Comparison of ENCODE assay signal across 10 mouse cellular contexts in the genomic region with DNA sequence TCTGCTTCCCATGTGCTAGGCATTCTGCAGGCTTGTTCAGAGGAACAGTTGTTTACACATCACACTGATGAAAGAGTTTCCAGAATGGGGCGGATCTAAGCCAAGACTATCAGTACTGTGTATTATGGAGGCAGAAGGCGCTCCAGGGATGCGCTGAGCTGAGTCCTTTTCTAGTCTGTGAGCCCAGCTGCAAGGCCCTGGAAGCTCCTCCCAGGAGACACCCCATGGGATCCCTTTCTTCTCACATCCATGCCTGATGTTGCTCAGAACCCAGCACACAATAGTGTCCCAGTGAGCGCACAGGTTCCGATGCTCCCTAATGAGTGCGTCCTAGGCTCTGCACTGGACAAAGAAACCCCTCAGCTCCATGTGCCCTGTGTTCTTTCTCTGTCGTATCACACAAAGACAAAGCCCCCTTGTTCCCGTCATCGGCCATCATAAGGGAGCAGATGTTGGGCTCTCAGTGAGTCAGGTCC.
DNase-seq lines count a peak whose midpoint lies in the region; ATAC-seq and TF ChIP-seq lines count a peak whose summit lies in the region.
"Had no signal": no experiment of that assay in that cellular context is flagged by ENCODE, and none has a peak within 500 bp of the region (broad histone marks: within the 10 kb centered on the region; RNA-seq: fewer than 3 reads in every experiment).

No protein-coding gene starts in this region.

- H3K27ac ChIP-seq in heart, embryonic 10.5 days: no peak overlapping the region
- H3K27ac ChIP-seq in embryonic facial prominence, embryonic 14.5 days (replicated peaks; ENCODE audit: low read depth, low read length): no peak overlapping the region; the same call in 1 of the 2 replicates
- peak overlapping the region; percentile 52 for H3K27ac ChIP-seq in neural tube, embryonic 13.5 days (replicated peaks)
- H3K27ac ChIP-seq in cerebellum, adult 2 months (ENCODE audit: insufficient read depth, low read length): no peak overlapping the region
- H3K27ac ChIP-seq in heart, adult 2 months: no peak overlapping the region
- H3K27ac ChIP-seq in kidney, adult 2 months (ENCODE audit: insufficient read depth, low read depth, low read length): no peak overlapping the region

- peak; percentile 92 for DNase-seq in heart, adult 11 months
- no peak for DNase-seq in heart, embryonic 10.5 days (ENCODE audit: low spot score)
- peak; percentile 71 for DNase-seq in embryonic facial prominence, embryonic 14.5 days (ENCODE audit: low spot score)
- DNase-seq in layer of hippocampus, adult 9-10 months (ENCODE audit: low spot score): peak; percentile 43
- DNase-seq in cerebellum, adult 2 months: no peak
- no peak for DNase-seq in heart, adult 2 months
- DNase-seq in kidney, adult 2 months: no peak

- H3K4me3 ChIP-seq in heart, embryonic 10.5 days: no peak overlapping the region
- H3K4me3 ChIP-seq in embryonic facial prominence, embryonic 14.5 days (ENCODE audit: low read depth, low read length): no peak overlapping the region
- H3K4me3 ChIP-seq in neural tube, embryonic 13.5 days: no peak overlapping the region
- no peak overlapping the region for H3K4me3 ChIP-seq in cerebellum, adult 2 months (replicated peaks; ENCODE audit: insufficient read depth, low read depth, low read length)
- no peak overlapping the region for H3K4me3 ChIP-seq in heart, adult 2 months
- H3K4me3 ChIP-seq in kidney, adult 2 months (ENCODE audit: insufficient read depth, low read depth, low read length): no peak overlapping the region
- H3K4me3 ChIP-seq: erythroblast, embryonic 14.5 days; myocyte had no signal

- ATAC-seq in embryonic facial prominence, embryonic 14.5 days (ENCODE audit: low read depth): peak; percentile 82; the same call in 1 of the 2 replicates
- peak; percentile 44 for ATAC-seq in neural tube, embryonic 13.5 days (ENCODE audit: low read depth)

- WGBS in heart, embryonic 10.5 days: 59% methylated on average over 9 of the region's 9 CpGs
- 60% methylated on average over 9 of the region's 9 CpGs for WGBS in embryonic facial prominence, embryonic 14.5 days
- 33% methylated on average over 9 of the region's 9 CpGs for whole genome bisulfite sequencing in neural tube, embryonic 13.5 days
- WGBS in cerebellum, adult 2 months: 55% methylated on average over 9 of the region's 9 CpGs
- 77% methylated on average over 9 of the region's 9 CpGs for WGBS in heart, adult 2 months
- 93% methylated on average over 9 of the region's 9 CpGs for WGBS in kidney, adult 2 months

- H3K9me3 ChIP-seq in heart, embryonic 10.5 days: no peaks in the 10 kb centered on the region
- no peaks in the 10 kb centered on the region for H3K9me3 ChIP-seq in embryonic facial prominence, embryonic 14.5 days (ENCODE audit: control insufficient read depth, low read length)
- H3K9me3 ChIP-seq in neural tube, embryonic 13.5 days: no peaks in the 10 kb centered on the region

- no peaks in the 10 kb centered on the region for H3K27me3 ChIP-seq in heart, embryonic 10.5 days (ENCODE audit: insufficient read depth, poor library complexity, severe bottlenecking)
- no peaks in the 10 kb centered on the region for H3K27me3 ChIP-seq in embryonic facial prominence, embryonic 14.5 days (replicated peaks; ENCODE audit: control insufficient read depth, insufficient read depth, low read length)
- H3K27me3 ChIP-seq in neural tube, embryonic 13.5 days: no peaks in the 10 kb centered on the region
- no peaks in the 10 kb centered on the region for H3K27me3 ChIP-seq in cerebellum, adult 2 months (ENCODE audit: control insufficient read depth, insufficient read depth, low read length)
- H3K27me3 ChIP-seq in heart, adult 2 months (ENCODE audit: control insufficient read depth, insufficient read depth, low read length): no peaks in the 10 kb centered on the region
- H3K27me3 ChIP-seq in kidney, adult 2 months (replicated peaks; ENCODE audit: control insufficient read depth, insufficient read depth, low read length): no peaks in the 10 kb centered on the region; the same call in 1 of the 2 replicates

- H3K36me3 ChIP-seq in heart, embryonic 10.5 days: peaks cover 31% of the 10 kb centered on the region
- H3K36me3 ChIP-seq in embryonic facial prominence, embryonic 14.5 days (ENCODE audit: control insufficient read depth, insufficient read depth, low read length): peaks cover 42% of the 10 kb centered on the region
- peaks cover 39% of the 10 kb centered on the region for H3K36me3 ChIP-seq in neural tube, embryonic 13.5 days
- H3K36me3 ChIP-seq in heart, adult 2 months (ENCODE audit: control insufficient read depth, insufficient read depth, low read length): no peaks in the 10 kb centered on the region
- no peaks in the 10 kb centered on the region for H3K36me3 ChIP-seq in kidney, adult 2 months (ENCODE audit: control insufficient read depth, insufficient read depth, low read length)

- H3K4me1 ChIP-seq in heart, embryonic 10.5 days: peaks cover 13% of the 10 kb centered on the region; the same call in 1 of the 2 replicates
- H3K4me1 ChIP-seq in embryonic facial prominence, embryonic 14.5 days (ENCODE audit: control insufficient read depth, insufficient read depth, low read length): no peaks in the 10 kb centered on the region
- H3K4me1 ChIP-seq in neural tube, embryonic 13.5 days (replicated peaks): peaks cover 18% of the 10 kb centered on the region
- H3K4me1 ChIP-seq in cerebellum, adult 2 months (ENCODE audit: control insufficient read depth, insufficient read depth, low read length): no peaks in the 10 kb centered on the region
- H3K4me1 ChIP-seq in heart, adult 2 months (ENCODE audit: control insufficient read depth, insufficient read depth, low read length): no peaks in the 10 kb centered on the region; the same call in none of the 2 replicates
- H3K4me1 ChIP-seq in kidney, adult 2 months (ENCODE audit: control insufficient read depth, insufficient read depth, low read length): peaks cover 4% of the 10 kb centered on the region; the same call in 1 of the 2 replicates

- no peak for TF ChIP-seq EP300 in heart, adult 2 months (IDR thresholded peaks at IDR 0.05; ENCODE audit: insufficient read depth, low read depth, low read length)

- TF ChIP-seq CTCF in cerebellum, adult 2 months (IDR thresholded peaks at IDR 0.05; ENCODE audit: borderline replicate concordance, insufficient read depth, low read depth, low read length): no peak
- no peak for TF ChIP-seq CTCF in heart, adult 2 months (IDR thresholded peaks at IDR 0.05)
- TF ChIP-seq CTCF in kidney, adult 2 months (conservative IDR thresholded peaks at IDR 0.05; ENCODE audit: insufficient read depth, insufficient read length, low read depth, low read length): no peak

- H3K9ac ChIP-seq in embryonic facial prominence, embryonic 14.5 days (ENCODE audit: low read depth, low read length): no peak overlapping the region
- no peak overlapping the region for H3K9ac ChIP-seq in neural tube, embryonic 13.5 days
- no peak overlapping the region for H3K9ac ChIP-seq in heart, adult 2 months (ENCODE audit: low read depth, low read length)

- intact Hi-C loops in heart, adult 2 months (cut with DNase I): no loop called here

- no peak overlapping the region for H3K4me2 ChIP-seq in embryonic facial prominence, embryonic 14.5 days (ENCODE audit: low read depth, low read length)
- H3K4me2 ChIP-seq in neural tube, embryonic 13.5 days: no peak overlapping the region

- no peaks in the 10 kb centered on the region for H3K79me2 ChIP-seq in heart, adult 2 months (replicated peaks; ENCODE audit: control insufficient read depth, insufficient read depth, low read length)

- TF ChIP-seq POLR2A in cerebellum, adult 2 months (IDR thresholded peaks at IDR 0.05; ENCODE audit: borderline replicate concordance, insufficient read depth, low read length): no peak
- TF ChIP-seq POLR2A in heart, adult 2 months (IDR thresholded peaks at IDR 0.05; ENCODE audit: insufficient read depth, low read depth, low read length): no peak
- TF ChIP-seq POLR2A in kidney, adult 2 months (IDR thresholded peaks at IDR 0.05; ENCODE audit: low read depth, low read length): no peak

Comparison
In these comparisons a context has a peak if more than half of its experiments do, and no peak if none do; other contexts are left out.
1. DNase-seq: peak in heart, adult 11 months (single experiment), embryonic facial prominence, embryonic 14.5 days (single experiment) and layer of hippocampus, adult 9-10 months (single experiment); none in heart, embryonic 10.5 days (single experiment), cerebellum, adult 2 months (0 of 2), heart, adult 2 months (0 of 2) and kidney, adult 2 months (single experiment).